Mouse (Mus musculus) regulatory T cell (primary cell): ENCODE measurements around the gene Zdhhc22.

Experiments
- in situ Hi-C: fragments of 300-600 bp; cut with MboI, MseI; formaldehyde crosslinking; loops from one replicate; pipeline ENCODE4 v1.15.1; 2025; ENCODE audit warnings: high pct_unique_total_duplicates

Zdhhc22 gene

GRCm38 (mm10) chr12:86989890-86990754 lies at the start of gene Zdhhc22:
Gene Zdhhc22 (minus strand): TSS chr12:86990430.
- in situ Hi-C loops = no loop called here

- in situ Hi-C loops = no loop called here
Measured at GRCm38 (mm10) chr12:87036631-87037030, 46.4 kb upstream of the Zdhhc22 start.

GRCm38 (mm10) chr12:87031163-87031763 lies 41.0 kb upstream of the Zdhhc22 start:
- in situ Hi-C loops = no loop called here

- in situ Hi-C loops = no loop called here
Measured at GRCm38 (mm10) chr12:87029251-87029976, 39.2 kb upstream of the Zdhhc22 start.

- in situ Hi-C loops = no loop called here
Measured at GRCm38 (mm10) chr12:87028068-87028467, 37.8 kb upstream of the Zdhhc22 start.

- in situ Hi-C loops = no loop called here
Measured at GRCm38 (mm10) chr12:87027391-87027790, 37.2 kb upstream of the Zdhhc22 start.

- in situ Hi-C loops = no loop called here
Measured at GRCm38 (mm10) chr12:87026871-87027240, 36.6 kb upstream of the Zdhhc22 start.

GRCm38 (mm10) chr12:87026109-87026870 lies 36.1 kb upstream of the Zdhhc22 start:
- in situ Hi-C loops = no loop called here

- in situ Hi-C loops = no loop called here
Measured at GRCm38 (mm10) chr12:87023456-87023855, 33.2 kb upstream of the Zdhhc22 start.

GRCm38 (mm10) chr12:87022006-87022405 lies 31.8 kb upstream of the Zdhhc22 start:
- in situ Hi-C loops = no loop called here

- in situ Hi-C loops = no loop called here
Measured at GRCm38 (mm10) chr12:87021040-87021439, 30.8 kb upstream of the Zdhhc22 start, which contains the start of gene Tmem63c. Gene Tmem63c (plus strand): TSS chr12:87021340.

GRCm38 (mm10) chr12:87018756-87019155 lies 28.5 kb upstream of the Zdhhc22 start:
- in situ Hi-C loops = no loop called here

GRCm38 (mm10) chr12:87017041-87017440 lies 26.8 kb upstream of the Zdhhc22 start:
- in situ Hi-C loops = no loop called here

- in situ Hi-C loops = no loop called here
Measured at GRCm38 (mm10) chr12:87004596-87004995, 14.4 kb upstream of the Zdhhc22 start.

- in situ Hi-C loops = no loop called here
Measured at GRCm38 (mm10) chr12:87003606-87004005, 13.4 kb upstream of the Zdhhc22 start.

GRCm38 (mm10) chr12:87002815-87003214 lies 12.6 kb upstream of the Zdhhc22 start:
- in situ Hi-C loops = no loop called here

GRCm38 (mm10) chr12:87002209-87002608 lies 12.0 kb upstream of the Zdhhc22 start:
- in situ Hi-C loops = no loop called here

- in situ Hi-C loops = no loop called here
Measured at GRCm38 (mm10) chr12:87000840-87001176, 10.6 kb upstream of the Zdhhc22 start.

GRCm38 (mm10) chr12:87000151-87000839 lies 10.1 kb upstream of the Zdhhc22 start:
- in situ Hi-C loops = no loop called here

GRCm38 (mm10) chr12:86999283-86999820 lies 9.1 kb upstream of the Zdhhc22 start:
- in situ Hi-C loops = no loop called here

- in situ Hi-C loops = no loop called here
Measured at GRCm38 (mm10) chr12:86998699-86999098, 8.5 kb upstream of the Zdhhc22 start.
